Mouse (Mus musculus): ENCODE data around the gene Tbx15.

Tbx15 gene

GRCm38 (mm10) chr3:99248831-99249550 is 8.8 kb downstream of the Tbx15 start:
- DNase-seq: no peak

GRCm38 (mm10) chr3:99249551-99249870 is 9.3 kb downstream of the Tbx15 start:
- no peak for DNase-seq

- no peak for DNase-seq
Measured at GRCm38 (mm10) chr3:99249906-99250305, 9.7 kb downstream of the Tbx15 start.

GRCm38 (mm10) chr3:99251271-99252165 is 11.3 kb downstream of the Tbx15 start:
- no peak for DNase-seq

GRCm38 (mm10) chr3:99252461-99253091 is 12.4 kb downstream of the Tbx15 start:
- DNase-seq: no peak

GRCm38 (mm10) chr3:99253092-99253488 is 12.9 kb downstream of the Tbx15 start:
- DNase-seq: no peak

GRCm38 (mm10) chr3:99253497-99254451 is 13.6 kb downstream of the Tbx15 start:
- peak; percentile 20 to 39 for DNase-seq

GRCm38 (mm10) chr3:99254559-99255151 is 14.5 kb downstream of the Tbx15 start:
- no peak for DNase-seq

GRCm38 (mm10) chr3:99255411-99256365 is 15.5 kb downstream of the Tbx15 start:
- no peak for DNase-seq

GRCm38 (mm10) chr3:99256366-99256750 is 16.2 kb downstream of the Tbx15 start:
- DNase-seq: no peak

- no peak for DNase-seq
Measured at GRCm38 (mm10) chr3:99256766-99257165, 16.6 kb downstream of the Tbx15 start.

GRCm38 (mm10) chr3:99257586-99258577 is 17.7 kb downstream of the Tbx15 start:
- no peak for DNase-seq

- DNase-seq: no peak
Measured at GRCm38 (mm10) chr3:99259741-99260270, 19.6 kb downstream of the Tbx15 start.

- DNase-seq: no peak
Measured at GRCm38 (mm10) chr3:99260395-99260794, 20.2 kb downstream of the Tbx15 start.

- DNase-seq: no peak
Measured at GRCm38 (mm10) chr3:99261371-99261791, 21.2 kb downstream of the Tbx15 start.

- DNase-seq: no peak
Measured at GRCm38 (mm10) chr3:99261986-99262385, 21.8 kb downstream of the Tbx15 start.

- DNase-seq: no peak
Measured at GRCm38 (mm10) chr3:99263471-99263903, 23.3 kb downstream of the Tbx15 start.

- no peak for DNase-seq
Measured at GRCm38 (mm10) chr3:99264695-99265094, 24.5 kb downstream of the Tbx15 start.

- DNase-seq: no peak
Measured at GRCm38 (mm10) chr3:99266752-99267303, 26.6 kb downstream of the Tbx15 start.

All from kidney, postnatal 36 days (tissue).